Mouse (Mus musculus): ENCODE data around the gene Rbm4b.
"Not testable (repeated sequence)": the region's sequence is repeated elsewhere in the genome, so short reads cannot be mapped to it uniquely, and the experiment has no call there.

Gene Rbm4b

GRCm38 (mm10) chr19:4745681-4746080 lies 10.6 kb upstream of the Rbm4b start:
- DNase-seq: no peak

- no peak for DNase-seq
Measured at GRCm38 (mm10) chr19:4746611-4747010, 9.7 kb upstream of the Rbm4b start.

- DNase-seq: no peak
Measured at GRCm38 (mm10) chr19:4747631-4748312, 8.5 kb upstream of the Rbm4b start.

GRCm38 (mm10) chr19:4748493-4748892 lies 7.8 kb upstream of the Rbm4b start:
- DNase-seq: no peak

GRCm38 (mm10) chr19:4749975-4750374 lies 6.3 kb upstream of the Rbm4b start:
- no peak for DNase-seq

DNA sequence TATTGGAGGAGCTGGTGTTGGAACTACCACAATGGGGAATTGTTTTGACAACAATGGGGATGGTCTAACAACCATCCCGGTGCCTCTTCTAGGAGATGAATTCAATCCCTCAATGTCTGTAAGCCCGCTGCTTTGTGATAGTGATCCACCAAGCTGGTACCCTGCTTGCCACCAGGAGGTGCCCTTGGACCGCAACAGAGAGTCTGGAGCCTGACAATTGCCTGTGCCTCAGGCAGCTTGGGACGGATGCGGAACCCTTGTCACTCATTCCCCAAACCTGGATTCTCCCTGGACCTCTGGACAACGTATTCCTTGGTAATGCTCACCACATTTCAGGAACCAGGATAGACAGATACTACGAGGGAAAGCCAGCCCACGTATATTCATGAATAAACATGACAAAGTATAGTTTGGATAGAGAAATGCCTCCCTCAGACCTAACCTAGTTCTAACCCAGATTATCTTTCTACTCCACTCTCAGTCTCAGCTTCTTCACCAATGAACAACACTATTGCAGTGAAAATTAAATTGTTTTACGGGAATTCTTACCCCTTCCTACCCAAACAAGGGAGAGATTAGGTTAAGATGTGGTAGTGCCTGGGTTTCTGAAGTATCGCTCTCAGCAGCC lies 618 bp upstream of the Rbm4b start:
- DNase-seq: peak; percentile 93

DNA sequence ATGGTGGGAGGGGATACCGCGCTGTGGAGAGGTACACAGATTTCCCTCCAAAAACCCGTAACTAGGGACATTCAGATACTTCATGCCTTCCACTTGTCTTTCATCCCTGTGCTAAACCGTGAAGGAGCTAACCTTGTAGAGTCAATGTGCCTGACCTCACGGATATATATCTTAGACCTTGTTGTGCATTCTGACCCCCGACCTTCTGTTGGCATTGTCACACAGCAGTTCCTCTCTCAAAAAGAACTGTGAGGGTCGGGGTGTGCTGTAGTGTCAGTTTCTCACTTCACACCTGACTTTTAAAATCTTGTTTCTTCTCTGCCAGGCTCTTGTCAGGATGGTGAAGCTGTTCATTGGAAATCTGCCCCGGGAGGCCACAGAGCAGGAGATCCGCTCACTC lies 624 bp downstream of the Rbm4b start:
- DNase-seq: no peak

DNA sequence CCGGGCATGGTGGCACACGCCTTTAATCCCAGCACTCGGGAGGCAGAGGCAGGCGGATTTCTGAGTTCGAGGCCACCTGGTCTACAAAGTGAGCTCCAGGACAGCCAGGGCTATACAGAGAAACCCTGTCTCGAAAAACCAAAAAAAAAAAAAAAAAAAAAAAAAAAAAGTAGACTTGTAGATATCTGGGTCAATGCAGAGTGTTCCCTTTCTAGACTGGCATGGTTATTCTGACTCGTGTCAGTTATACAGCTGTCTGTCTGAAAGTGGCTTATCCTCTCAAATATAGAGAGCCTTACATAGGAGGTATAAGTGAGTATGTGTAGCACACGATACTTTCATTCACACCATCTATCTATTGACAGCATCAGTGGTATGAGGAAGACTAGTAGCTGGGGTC lies 4.2 kb downstream of the Rbm4b start:
- not testable (repeated sequence) for DNase-seq

GRCm38 (mm10) chr19:4762876-4763275 lies 6.6 kb downstream of the Rbm4b start:
- peak; percentile 22 for DNase-seq

GRCm38 (mm10) chr19:4767507-4768148 lies 11.3 kb downstream of the Rbm4b start:
- no peak for DNase-seq

DNA sequence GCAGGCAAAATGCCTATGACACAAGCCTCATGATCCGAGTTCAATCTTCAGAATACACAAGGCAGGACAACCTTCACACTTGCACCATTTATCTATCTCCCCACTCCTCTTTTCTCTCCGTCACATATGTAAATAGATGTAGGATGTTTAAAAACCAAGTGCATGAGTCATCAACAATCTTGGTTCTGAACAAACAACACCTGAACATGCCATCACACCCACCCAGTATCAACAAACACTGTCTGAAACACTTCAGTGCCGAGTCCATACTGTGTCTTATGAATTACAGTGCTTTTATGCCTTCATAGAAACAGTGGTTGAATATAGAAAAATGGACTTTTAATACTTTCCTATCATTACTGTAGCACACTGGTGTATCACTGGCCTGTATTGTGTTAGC lies 16.5 kb downstream of the Rbm4b start:
- DNase-seq: no peak

DNA sequence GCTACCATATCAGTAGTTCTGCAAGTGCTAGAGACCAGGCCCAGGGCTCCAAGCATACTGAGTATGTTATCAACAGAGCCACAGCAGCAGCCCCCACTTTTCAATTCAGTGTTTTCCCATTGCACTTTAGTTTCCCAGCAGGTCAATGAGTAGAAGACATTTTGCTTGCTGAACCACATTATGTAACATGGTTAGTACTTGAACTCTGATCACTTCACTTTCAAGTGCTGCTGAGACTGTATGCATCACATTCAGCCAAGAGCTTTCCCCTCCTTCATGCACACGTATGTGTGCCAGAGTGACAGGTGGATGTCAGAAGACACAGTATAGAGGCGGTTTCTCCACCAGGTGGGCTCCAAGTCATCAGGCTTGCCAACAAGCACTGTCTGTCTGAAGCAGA lies 26.6 kb downstream of the Rbm4b start:
- no peak for DNase-seq

- no peak for DNase-seq
Measured at GRCm38 (mm10) chr19:4785206-4785605, 28.9 kb downstream of the Rbm4b start.

- DNase-seq: no peak
Measured at GRCm38 (mm10) chr19:4786313-4786712, 30.0 kb downstream of the Rbm4b start.

DNA sequence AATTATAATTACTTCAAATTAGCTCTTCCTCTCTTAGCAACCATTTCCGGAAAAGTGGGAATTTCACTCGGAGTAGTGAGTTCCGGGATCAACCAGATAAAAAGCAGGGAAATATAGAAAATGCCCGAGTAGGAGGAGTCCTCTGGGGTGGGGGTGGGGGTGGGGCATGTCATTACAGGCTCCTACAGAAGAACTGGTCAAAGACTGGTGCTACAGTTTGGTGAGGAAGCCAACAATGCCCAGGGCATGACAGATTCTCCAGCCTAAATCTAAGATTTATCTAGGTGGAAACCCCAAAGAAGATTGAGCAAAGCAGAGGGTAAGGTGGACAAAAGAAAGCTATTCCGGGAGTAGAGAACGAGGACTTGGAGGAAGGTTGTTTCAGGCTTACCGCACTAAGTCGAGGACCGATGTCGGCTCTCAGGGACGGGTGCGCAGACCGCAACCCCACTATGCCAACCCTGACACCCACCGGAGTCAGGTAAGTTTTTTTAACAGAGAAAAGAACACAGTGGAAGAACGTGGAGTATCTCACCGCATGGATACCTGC lies 37.1 kb downstream of the Rbm4b start:
- no peak for DNase-seq

DNA sequence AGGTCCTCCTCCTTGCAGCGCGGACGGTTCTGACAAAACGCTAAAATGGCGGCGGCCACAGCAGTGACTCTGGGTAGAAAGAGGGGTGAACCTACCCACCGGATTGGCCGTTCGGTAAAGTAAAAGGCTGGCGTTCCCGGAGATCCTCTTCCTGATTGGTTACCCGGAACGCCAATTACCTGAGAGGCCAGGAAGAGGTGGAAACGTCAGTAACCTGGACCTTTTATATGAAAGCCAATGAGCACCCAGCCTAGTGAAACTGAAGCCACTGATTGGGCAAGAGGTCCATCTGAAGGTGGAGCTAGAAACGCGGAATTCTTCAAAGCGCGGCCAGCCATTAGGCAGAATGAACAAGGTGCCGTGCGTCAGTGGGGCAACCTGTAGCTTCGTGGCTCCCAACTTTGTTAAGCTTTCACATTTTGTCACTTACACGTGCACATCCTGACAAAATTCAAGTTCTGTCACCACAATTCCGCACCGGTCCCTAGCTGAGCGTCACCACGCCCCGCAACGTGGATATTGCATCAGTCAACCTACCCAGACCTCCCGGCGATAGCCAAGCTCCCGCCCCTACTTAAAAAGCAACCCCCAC lies 37.6 kb downstream of the Rbm4b start, which contains the start of gene Rbm4:
Gene Rbm4 (minus strand): TSS at position 71 of the 592 bp plus-strand sequence.
- DNase-seq: peak; percentile 97

- no peak for DNase-seq
Measured at GRCm38 (mm10) chr19:4795929-4796328, 39.6 kb downstream of the Rbm4b start.

GRCm38 (mm10) chr19:4797846-4798245 lies 41.5 kb downstream of the Rbm4b start:
- DNase-seq: no peak

GRCm38 (mm10) chr19:4799083-4799482 lies 42.8 kb downstream of the Rbm4b start:
- no peak for DNase-seq

DNA sequence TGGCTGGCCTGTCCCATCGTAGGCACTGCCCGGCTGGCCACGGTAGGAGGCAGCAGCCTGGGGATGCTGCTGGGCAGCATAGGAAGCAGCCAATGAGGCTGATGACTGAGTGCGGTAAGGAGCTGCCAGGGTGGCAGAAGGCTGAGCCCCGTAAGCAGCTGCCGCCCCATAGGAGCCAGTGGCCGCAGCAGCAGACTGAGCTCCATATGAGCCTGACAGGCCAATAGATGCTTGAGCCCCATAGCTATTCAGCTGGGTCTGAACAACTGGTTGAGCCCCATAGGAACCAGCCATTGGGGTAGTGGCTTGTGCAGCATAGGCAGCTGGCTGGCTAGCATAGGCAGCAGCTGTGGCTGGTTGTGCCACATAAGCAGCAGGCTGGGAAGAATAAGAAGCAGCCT lies 46.4 kb downstream of the Rbm4b start:
- no peak for DNase-seq

DNA sequence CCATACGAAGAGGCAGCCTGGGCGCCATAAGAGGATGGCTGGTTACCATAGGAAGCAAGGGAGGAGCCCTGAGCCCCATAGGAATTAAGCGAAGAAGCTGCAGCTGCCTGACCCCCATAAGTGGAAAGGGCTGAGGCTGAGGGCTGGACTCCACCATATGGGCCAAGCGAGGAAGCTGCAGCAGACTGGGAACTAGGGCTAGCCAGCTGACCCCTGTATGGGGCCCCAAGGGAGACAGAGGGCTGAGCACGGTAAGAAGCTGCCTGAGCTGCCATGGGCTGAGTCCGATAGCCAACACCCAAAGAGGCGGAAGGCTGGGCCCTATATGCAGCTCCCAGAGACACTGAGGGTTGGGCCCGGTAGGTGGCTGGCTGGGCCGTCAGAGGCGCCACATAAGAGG lies 47.0 kb downstream of the Rbm4b start:
- no peak for DNase-seq

GRCm38 (mm10) chr19:4810309-4810708 lies 54.0 kb downstream of the Rbm4b start:
- DNase-seq: no peak

DNA sequence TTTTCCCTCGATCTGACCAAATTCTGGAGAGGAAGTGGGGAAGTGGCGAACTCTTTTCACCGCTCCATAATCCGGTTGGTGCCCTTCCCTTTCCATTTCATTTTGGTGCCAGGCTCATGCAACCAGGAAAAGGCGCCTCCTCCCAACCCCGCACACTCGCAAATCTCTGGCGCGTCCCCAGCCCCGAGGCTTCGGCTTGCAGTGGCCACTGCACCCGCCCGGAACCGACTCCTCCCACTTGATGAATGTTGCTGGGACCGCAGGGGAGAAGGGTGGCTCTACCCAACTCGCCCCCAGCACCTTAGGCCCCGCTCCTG lies 54.4 kb downstream of the Rbm4b start:
- DNase-seq: no peak
